Mouse (Mus musculus) T-cell, adult 2 months (primary cell): Measurements from ENCODE around the gene Nans.

Source experiments
- DNase-seq: peaks from one replicate; pipeline ENCODE4 v3.0.0; 2022; ENCODE audit warnings: low spot score

Gene Nans

GRCm38 (mm10) chr4:46485696-46486417 lies 3.2 kb upstream of the Nans start:
- peak; percentile 83 for DNase-seq

DNA sequence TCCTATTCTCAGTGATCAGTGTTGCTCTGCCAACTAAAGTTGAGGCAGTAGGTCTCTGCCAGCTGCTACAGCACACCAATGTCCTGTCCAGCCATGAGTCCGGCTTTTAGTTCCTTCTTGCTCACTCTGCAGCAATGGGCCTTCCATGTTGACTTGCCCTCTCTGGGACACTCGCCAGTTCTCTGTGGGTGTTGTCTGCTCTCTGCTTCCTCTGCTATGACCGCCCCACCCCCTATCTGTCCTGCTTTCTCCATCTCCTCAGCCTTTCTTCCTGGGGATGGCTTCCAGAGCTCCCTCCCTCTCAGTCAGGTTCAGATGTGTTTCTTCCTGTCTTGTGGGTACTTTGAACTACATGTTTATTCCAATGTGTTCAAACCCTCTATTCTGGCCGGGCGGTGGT lies 1.7 kb upstream of the Nans start:
- DNase-seq: peak; percentile 12

- DNase-seq: no peak
These were observed 4.0 kb downstream of the Nans start for GRCm38 (mm10) chr4:46493071-46493470.

- DNase-seq: no peak
These were observed 6.5 kb downstream of the Nans start for GRCm38 (mm10) chr4:46495543-46495942.

- DNase-seq: peak; percentile 77
These were observed 8.3 kb downstream of the Nans start for GRCm38 (mm10) chr4:46497286-46497892.

DNA sequence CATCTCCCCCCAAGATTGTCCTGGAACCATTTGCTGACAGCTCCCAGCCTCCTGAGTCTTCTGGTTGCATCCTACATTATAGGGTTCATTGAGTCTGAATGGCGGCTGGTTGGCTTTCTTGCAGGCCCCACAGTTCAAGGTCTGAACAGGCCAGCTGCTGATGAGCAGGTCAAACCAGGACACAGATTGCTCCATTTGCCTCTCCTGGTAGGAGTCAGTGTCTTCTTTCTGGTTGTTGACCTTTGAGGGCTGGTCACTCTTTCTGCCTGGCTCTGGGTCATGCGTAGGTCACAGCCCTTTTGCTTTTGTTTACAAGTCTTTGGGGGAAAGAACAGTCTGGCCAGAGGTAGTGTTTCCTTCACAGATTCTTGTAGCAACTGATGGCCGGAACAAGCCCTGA lies 9.5 kb downstream of the Nans start:
- DNase-seq: no peak

DNA sequence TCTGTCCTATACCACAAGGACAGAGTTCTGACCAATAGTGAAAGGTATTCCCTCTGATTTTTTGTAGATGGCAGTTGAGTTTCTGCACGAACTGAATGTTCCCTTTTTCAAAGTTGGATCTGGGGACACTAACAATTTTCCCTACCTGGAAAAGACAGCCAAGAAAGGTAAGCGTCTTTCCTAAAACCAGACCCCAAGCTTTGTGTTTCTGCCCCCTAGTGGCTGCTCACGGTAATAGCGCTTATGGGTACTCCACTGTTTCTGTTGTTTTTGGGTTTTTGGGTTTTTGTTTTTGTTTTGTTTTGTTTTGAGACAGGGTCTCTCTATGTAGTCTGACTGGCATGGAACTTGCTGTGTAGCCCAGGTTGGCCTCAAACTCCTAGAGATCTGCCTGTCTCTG lies 9.9 kb downstream of the Nans start:
- DNase-seq: peak; percentile 30

- DNase-seq: no peak
These were observed 13.8 kb downstream of the Nans start for GRCm38 (mm10) chr4:46502606-46503502.

DNA sequence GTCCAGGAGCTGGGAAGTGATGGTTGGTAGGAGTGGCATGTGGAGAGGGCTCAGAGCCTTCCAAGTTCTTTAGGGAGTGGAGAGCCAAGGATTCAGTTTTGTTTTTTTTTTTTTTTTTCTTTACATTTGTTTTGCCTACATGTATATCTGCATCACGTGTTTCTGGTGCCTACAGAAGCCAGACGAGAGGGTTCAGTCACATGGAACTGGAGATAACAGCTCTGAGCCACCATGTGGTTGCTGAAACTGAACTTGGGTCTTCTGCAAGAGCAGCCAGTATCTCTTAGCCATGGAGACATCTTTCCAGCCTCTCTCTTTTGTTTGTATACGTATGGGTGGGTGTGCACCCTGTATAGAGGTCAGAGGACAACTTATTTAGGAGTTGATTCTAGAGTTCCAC lies 14.8 kb downstream of the Nans start:
- DNase-seq: no peak

DNA sequence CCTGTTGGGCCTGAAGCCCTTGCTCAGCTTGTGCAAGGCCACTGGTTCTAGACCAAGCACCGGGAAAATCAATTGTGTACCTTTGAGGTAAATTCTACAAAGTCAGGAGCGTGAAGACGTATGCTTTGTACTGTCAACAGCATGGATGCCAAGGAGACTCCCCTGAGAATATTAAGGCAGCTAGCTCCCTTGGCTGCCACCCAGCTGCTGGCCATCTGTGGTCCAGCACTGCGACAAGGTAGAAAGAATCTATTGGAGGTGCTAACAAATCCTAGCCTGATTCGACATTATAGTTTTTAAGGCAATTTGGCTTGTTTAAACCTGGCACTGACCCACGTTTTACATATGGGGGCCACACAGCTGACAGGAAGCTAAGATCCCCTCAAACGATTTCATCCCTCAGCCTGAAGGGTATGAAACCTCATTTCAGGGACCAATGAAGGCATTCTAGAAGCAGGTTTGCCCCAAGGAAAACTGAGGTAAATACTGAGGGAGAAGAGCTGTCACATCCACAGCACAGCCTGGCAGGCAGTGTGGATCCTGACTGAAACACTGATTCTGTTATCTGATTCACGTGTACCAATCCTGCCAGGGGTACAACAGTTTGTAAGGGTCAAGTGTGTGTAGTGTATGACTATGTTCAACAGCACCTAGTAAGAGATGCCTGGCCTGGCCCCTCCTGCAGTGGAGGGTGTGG lies 16.5 kb downstream of the Nans start:
- no peak for DNase-seq

DNA sequence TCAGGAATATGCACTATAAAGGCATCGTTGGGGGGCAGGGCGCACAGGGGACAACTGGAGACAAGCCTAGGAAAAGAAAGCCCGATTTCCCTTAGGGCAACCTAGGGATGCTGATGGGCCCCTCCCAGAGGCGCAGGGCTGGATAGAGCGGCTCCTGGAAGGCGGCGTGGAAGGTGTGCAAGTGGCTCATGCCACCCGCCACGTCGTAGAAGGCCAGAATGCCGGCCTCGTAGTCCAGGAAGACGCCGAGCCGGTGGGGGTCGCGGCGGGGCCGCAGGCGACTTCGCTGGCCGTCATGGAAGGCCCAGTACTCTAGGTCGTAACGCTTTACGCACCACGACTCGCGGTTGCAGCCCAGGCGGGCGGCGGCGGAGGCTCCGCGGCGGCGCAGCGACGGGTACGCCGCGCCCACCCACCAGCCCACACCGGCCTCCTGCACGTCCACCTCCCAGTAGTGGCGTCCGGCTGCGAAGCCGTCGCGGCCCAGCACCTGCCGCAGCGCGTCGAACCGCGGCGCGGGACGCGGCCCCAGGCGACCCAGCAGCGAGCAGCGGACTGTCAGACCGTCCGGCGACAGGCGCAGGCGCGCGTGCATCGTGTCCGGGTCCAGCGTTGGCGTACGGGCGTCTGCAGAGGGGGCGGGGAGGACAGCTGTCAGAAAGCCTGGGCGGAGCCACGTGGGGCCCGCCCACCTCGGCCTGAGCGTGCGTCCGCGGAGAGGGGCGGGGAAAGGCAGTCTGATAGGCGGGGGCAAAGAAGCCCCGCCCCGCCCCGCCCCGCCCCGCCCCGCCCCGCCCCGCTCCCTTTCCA lies 18.0 kb downstream of the Nans start:
- DNase-seq: peak; percentile 85

GRCm38 (mm10) chr4:46507736-46508460 lies 18.9 kb downstream of the Nans start:
- DNase-seq: peak; percentile 86

GRCm38 (mm10) chr4:46520491-46520890 lies 31.4 kb downstream of the Nans start:
- DNase-seq: no peak

GRCm38 (mm10) chr4:46521457-46521856 lies 32.4 kb downstream of the Nans start:
- DNase-seq: no peak

DNA sequence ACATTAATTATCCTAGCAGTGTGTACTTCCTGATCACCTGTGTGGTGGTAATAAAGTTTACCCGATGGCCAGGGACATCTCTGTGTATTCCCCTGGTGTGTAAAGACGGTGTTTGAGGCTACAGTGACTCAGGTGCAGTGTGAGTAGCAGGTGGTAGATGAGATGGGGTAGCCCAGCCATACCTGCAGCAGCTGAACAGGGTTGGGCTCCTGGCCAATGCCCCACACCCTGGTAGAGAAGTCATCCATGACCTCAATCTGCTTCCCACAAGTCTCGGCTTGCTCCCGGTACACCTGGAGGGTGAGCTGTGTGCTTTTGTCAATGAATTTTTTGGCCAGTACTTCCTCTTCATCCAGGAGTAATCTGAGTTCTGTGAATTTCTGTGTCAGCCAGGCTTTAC lies 34.3 kb downstream of the Nans start:
- no peak for DNase-seq

GRCm38 (mm10) chr4:46526226-46526625 lies 37.2 kb downstream of the Nans start:
- peak; percentile 55 for DNase-seq

GRCm38 (mm10) chr4:46526798-46527557 lies 37.9 kb downstream of the Nans start:
- no peak for DNase-seq

DNA sequence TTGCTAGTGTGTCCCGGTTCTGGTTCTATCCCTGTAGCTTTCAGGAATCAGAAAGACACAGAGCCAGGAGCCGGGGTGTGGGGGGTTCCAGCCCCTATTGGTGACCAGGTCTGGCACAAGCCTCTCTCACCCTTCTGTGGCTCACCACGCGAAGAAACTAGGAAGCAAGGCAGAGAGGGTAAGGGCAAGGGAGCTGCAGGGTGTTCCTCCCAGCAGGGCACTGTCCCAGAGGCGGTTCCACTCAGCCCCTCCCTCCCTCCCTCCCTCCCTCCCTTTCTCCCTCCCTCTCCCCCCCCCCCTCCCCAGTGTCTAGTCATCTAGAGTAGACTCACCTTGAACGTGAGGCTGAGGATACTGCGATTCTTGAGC lies 38.5 kb downstream of the Nans start:
- DNase-seq: no peak

DNA sequence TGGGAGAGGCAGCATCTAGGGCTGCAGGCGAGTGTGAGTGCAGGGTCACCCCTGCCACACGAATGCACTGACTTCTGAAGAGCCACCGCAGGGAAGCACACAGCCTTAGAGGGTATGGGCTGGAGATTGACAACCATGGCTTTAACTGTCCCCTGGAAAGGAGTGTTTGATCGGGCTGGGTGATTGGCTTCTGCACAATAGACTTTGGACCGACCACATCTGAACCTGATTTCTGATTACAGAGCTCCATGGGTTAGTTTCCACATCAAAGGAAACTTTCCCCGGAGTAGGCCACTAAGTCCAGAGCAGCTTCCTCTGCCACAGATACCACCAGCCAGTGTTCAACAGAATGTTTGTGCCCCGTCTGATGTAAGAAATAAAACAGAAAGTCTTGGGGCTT lies 40.7 kb downstream of the Nans start:
- no peak for DNase-seq

DNA sequence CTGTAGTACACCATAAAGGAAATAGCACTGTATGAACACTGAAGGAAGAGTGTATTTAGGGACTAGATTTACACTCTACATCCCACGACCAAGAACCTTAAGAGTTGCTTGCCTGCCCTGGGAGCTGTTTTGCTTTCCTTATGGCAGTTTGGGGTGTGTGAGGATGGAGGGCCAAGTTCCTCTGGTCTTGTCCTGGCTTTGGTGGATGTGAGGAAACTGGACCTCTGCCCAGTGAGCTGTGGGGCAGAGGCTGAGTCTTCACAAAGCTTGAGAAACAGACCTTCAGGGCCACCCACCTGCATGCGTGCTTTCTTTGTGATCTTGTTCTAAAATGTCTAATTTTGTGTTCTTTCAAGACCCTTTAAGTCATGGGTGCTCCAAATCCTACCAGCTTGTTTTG lies 43.5 kb downstream of the Nans start:
- no peak for DNase-seq
